Mouse (Mus musculus): ENCODE measurements around the gene Wasf3.

GRCm38 (mm10) chr5:146471821-146472220 lies 87.0 kb downstream of the Wasf3 start:
- TF ChIP-seq CTCF (IDR thresholded peaks at IDR 0.05; ENCODE audit: control insufficient read depth, insufficient read depth, insufficient replicate concordance, low read depth, low read length), result no peak
- TF ChIP-seq POLR2A (IDR thresholded peaks at IDR 0.05; ENCODE audit: control insufficient read depth, low read depth, low read length), result no peak
